11 mouse cellular contexts compared by ENCODE assay signal in genomic region chr9:50416677-50417076, GRCm38 (mm10).
DNase-seq lines count a peak whose midpoint lies in the region; ATAC-seq lines count a peak whose summit lies in the region.
"Had no signal": no experiment of that assay in that cellular context is flagged by ENCODE, and none has a peak within 500 bp of the region (broad histone marks: within the 10 kb centered on the region; RNA-seq: fewer than 3 reads in every experiment).

No protein-coding gene starts in this region.

- DNase-seq in kidney, adult 9 months: peak; percentile 36
- no peak for DNase-seq in kidney, postnatal 4 days
- peak; percentile 34 for DNase-seq in MEL-GATA-1-ER (ENCODE audit: extremely low read depth, low read depth)
- peak; percentile 49 for DNase-seq in thymus, postnatal 4 days
- no peak for DNase-seq in layer of hippocampus, postnatal 25 days (ENCODE audit: extremely low spot score in 1 of 2, low spot score in 1 of 2)
- no peak for DNase-seq in embryo, embryonic 11 days
- DNase-seq: adrenal gland, adult 8-10 months; cerebellum, adult 9-10 months; gastrocnemius, postnatal 36 days; lung, postnatal 10 days had no signal

- ATAC-seq in megakaryocyte, adult 5-6 weeks (ENCODE audit: poor library complexity, severe bottlenecking): peak; percentile 86

Comparison
In these comparisons a context has a peak if more than half of its experiments do, and no peak if none do; other contexts are left out.
1. DNase-seq: peak in kidney, adult 9 months (single experiment), MEL-GATA-1-ER (single experiment) and thymus, postnatal 4 days (single experiment); none in kidney, postnatal 4 days (0 of 2), layer of hippocampus, postnatal 25 days (0 of 2) and embryo, embryonic 11 days (single experiment).